Mouse (Mus musculus) left cerebral cortex, postnatal 36 days (tissue): Measurements from ENCODE around the gene Rbms3. TPM values are rescaled to one million over a fixed set of nuclear protein-coding genes. Genes with fewer than 3 reads are reported as not detected.

ENCODE experiments used
- DNase-seq, 2 experiments: peaks; one replicate each; pipeline ENCODE4 v3.0.0; 2021 to 2022; ENCODE audit warnings: low spot score in 2 of 2, mixed read lengths in 1 of 2
- intact Hi-C: fragments of 180-260 bp; cut with DNase I; formaldehyde crosslinking; loops from one replicate; pipeline ENCODE4 v1.15.1; 2025
- total RNA-seq, 2 experiments: library from RNA; stranded (reverse); gene quantifications; 2 replicates each; pipeline ENCODE4 v1.2.3; 2021

Gene Rbms3
- total RNA-seq, 2 experiments from 2014 or later = 10.1 to 14.6 TPM

DNA sequence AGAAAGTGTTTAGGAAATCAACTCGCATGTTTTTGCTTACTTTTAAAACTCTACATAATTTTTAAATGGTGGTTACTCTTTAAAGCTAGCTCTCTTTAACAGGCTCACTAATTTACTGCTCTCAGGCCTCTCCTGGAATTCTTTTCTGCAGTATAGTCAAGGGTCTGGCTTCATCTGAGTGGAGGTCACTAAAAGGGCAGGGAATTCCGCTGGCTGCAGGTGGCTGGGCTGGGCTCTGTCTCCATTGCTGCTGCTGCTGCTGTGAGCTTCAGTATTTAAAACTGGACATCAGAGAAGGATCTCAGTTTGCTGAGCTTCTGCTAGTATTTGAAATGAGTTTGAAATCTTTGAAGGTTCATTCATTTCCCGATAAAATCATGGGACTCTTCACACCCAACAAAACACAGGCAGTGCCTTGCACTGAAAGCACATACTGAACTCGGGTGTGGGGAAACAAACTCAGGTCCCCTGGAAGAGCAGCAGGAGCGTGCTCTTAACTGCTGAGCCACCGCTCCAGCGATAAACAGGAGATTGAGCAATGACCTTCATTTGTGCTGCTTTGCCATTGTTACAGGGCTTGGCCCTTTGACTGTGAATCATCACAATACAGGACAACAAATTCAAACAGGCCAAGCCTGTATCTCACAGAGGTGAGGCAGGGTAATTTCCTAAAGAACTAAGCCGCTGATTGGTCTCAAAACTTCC lies 990.0 kb downstream of the Rbms3 start:
- no peak for DNase-seq
- intact Hi-C loops = no loop called here

DNA sequence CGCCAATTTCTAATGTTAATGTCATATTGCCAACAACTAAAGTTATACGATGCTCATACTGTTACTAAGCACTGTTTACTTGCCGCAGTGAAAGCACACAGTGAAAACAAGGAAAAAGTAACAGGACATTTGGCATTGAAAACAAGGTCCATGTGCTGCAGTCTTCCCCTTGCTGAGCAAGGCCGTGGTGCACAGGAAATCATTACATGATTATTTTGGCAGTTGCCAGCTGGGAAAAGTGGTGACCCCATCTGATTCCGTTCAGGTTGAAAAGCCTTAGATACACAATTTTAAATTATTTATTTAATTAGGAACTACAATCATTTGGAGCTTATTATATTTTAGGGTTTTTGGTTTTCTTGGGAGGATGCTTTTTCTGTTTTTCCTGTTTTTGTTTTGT lies 995.9 kb downstream of the Rbms3 start:
- DNase-seq = no peak
- intact Hi-C loops = no loop called here

DNA sequence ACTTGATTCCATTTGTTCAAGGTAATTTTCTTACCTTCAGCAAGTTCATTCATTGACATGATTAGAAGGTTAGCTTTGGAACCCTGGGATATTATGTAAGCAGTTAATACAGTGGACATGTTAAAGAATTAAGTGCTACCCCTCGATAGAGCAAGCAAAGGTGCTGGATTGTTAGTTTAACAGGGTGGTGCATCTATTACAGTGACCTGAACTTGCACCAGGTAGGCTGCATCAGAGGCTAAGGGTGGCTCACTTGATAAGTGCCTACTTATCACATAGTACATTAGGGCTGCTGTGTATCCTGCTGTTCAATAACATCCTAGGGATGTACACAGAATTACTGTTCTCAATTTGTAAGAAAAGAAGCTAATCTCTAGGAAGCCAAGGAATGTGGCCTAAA lies 996.6 kb downstream of the Rbms3 start:
- intact Hi-C loops = no loop called here
- DNase-seq = no peak

DNA sequence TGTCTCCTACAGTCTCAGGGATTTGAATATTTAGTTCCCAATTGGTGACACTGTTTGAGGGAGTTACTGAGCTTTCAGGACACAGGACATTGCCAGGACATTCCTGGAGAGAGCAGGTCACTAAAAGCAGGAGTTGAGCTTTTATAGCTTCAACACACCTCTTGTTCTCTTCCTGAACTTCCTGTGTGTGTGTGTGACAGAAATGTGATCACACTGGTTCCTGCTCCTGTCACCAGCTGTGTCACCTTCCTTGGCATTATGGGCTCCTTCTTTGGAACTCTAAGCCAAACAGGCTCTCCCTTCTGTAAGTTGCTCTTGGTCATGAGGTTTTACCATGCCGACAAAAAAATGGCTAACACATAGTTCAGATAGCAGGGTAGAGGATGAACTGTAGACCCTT lies 997.9 kb downstream of the Rbms3 start:
- no peak for DNase-seq
- intact Hi-C loops = no loop called here

DNA sequence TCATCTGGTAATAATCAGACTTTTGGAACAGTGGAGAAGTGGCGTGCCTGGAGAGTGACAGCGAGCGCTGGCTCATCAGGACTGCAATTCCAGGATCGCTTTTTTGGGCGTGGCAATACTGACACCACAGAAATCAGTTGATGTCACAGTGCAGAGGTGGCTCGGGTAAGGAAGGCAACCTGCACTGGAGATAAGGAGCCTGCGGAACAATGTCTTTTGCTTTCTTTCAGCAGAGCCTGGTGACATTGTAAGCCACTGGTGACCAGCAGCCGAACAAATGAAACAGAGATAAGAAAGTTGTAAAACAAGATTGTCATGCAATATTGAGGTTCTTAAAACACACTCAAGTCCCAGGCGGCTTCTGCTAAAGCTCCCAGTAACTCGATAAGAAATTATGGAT lies 998.9 kb downstream of the Rbms3 start:
- intact Hi-C loops = no loop called here
- no peak for DNase-seq

DNA sequence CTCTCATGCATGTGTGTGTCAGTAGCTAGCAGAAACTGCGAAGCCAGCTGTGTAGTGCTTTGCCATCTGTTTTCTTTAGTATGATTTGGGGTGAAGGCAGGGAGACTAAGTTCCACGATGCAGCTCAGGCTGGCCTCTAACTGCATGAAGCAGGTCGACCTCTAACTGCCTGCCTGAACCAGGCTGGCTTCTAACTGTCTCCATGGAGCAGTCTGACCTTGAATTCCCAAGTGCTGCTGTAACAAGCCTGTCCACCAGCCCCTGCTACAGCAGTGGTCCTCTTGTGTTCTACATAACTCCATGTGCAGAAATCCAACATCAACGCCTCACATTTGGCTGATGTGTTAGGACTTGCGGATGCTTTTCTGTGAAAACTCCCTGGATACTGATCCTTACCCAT lies 1009.3 kb downstream of the Rbms3 start:
- intact Hi-C loops = no loop called here
- DNase-seq = peak; percentile 7 to 10

DNA sequence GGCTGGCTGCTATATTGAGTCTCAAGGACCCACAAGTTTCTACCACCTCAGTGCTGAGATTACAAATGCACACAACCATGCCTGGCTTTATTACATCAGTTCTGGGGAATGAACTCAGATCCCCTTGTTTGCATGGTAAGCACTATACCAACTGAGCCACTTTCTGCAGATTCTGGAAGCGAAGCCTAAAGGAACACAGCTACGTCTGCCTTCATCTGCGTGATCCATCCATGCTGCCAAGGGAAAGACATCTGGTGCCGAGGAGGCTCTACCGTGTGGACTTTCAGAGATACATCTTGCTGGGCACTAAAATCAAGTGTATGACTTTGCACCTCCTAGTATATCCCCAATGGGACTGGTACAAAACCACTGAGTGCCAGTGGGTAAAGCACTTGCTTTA lies 1010.8 kb downstream of the Rbms3 start:
- intact Hi-C loops = no loop called here

DNA sequence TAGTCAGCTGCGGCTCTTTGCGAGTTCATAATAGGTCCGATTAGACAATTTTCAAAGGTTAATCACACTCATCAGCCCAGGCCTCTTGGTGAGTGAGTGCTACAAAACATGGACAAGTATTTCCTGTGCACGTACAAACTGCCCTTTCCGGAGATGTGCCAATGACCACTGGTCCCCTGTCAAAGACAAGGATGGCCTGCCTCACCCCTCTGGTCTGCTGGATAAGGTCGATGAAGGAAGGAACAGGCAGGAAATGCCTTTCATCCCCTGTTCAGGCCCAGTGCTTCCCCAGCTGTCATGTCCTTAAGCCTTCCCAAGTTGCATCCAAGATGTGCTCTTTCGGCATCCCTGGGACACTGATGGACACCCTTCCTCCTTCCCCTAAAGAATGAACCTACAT lies 1016.4 kb downstream of the Rbms3 start:
- intact Hi-C loops = no loop called here
- no peak for DNase-seq

More for the DNA sequence above, 1010.8 kb downstream of the Rbms3 start:
- DNase-seq = peak in 1 of 2 experiments; percentile 10

DNA sequence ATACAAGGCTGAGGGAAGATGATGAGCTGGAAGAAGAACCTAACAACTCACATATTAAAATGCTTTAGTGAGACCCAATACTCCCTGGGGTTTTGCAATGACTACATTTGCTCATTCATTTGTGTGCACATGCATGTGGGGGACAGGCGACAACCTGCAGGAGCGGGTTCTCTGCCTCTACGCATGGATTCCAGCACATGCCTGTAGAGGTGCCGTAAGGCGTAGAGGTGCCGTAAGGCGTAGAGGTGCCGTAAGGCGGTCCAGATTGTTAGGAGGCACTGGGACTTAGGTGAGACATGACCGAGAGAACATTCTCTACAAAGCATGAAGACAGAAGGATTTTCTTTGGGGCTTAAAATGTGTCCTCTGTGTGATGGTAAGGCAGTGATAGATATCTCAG lies 1033.7 kb downstream of the Rbms3 start:
- intact Hi-C loops = no loop called here
- DNase-seq = no peak

DNA sequence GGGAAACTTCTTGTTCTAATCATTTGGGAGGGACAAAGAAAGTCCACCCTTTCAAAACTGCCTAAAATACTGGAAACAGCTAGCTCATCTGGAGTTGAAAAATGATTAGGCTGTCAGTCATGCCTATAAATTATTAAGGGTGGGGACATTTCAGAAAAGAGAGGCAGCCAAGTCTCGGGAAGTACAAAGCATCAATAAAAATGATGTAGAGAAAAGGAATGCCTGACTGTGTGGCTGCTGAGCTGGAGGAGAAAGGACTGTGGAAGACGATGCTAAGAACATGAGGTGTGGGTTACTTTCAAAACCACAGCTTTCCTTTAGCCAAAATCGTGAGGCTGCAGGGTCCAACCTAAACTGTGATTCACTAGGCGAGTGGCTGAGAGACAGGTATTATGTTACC lies 1037.2 kb downstream of the Rbms3 start:
- intact Hi-C loops = no loop called here

DNA sequence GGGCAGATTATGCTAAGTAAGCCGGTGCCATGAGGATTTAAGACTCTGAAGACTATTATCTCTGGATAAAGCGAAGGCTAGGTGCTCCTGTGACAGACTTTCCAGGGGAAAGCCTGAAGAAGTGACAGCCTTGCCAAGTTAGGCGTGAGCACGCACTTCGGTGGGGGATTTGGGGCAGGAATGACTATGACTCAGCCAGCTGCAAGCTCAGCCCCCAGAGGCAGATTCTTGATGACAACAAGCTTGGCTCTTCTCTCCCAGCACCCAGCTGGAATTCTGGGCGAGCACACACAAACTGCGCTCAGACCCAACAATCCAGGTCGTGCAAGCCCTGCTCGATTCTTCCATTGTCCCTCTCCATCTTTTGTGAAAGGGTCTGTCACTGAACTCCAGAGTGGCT lies 1038.6 kb downstream of the Rbms3 start:
- intact Hi-C loops = no loop called here
- peak; percentile 15 to 23 for DNase-seq

More for the DNA sequence above, 1037.2 kb downstream of the Rbms3 start:
- DNase-seq = no peak

DNA sequence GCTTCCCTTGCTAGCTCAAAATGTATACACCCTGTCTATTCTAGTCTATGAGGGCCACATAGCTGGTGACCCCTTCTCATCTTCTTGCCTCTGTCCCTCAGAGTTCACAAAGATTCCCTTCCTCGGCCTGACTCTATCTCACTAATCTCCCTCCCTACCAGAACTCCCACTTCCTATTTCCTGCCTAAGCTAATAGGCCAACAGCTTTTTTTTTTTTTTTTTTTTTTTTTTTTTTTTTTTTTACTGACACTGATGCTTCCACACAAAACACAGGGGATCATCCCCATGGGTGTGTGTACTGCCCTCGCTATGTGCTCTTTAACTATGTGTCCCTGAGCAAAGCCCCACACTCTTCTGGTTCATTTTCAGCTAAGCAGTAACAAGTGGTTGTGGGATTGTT lies 1060.0 kb downstream of the Rbms3 start:
- DNase-seq = no peak
- intact Hi-C loops = no loop called here

DNA sequence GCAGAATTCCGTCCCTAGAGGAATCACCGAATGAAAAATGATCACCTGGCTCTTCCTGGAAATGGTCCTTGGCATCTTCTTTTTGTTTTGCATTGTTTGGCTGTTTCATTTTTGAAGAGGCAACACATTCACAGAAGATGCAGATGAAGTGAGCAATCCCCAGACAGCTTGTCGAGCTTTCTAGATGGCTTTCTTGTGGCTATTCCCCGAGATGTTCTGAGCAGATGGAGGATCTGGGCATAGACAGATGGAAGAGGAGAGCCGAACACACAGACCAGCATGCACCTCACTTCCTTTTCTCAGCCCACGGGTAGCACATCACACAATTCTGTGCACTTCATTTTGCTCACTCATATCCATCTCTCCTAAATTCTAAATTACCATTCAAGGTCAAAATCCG lies 1063.0 kb downstream of the Rbms3 start:
- peak in 1 of 2 experiments; percentile 18 for DNase-seq
- intact Hi-C loops = no loop called here

DNA sequence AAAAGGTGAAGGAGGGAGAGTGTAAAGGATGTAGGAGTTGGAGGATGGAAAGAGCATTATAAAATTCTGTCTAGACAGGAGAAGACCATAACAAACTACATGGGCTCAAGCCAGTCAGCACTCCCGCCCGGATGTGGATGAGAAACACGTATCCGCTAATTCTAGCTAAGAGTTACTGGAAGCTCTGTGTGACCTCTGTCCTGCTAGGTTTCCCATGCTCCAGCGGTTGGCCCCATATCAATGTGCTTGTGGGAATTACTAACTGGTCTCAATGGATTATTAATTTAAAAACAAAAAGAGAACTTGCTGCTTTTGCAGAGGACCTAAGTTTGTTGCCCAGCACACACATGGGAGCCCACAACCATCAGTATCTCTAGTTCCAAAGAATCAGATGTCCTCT lies 1071.9 kb downstream of the Rbms3 start:
- no peak for DNase-seq
- intact Hi-C loops = no loop called here

DNA sequence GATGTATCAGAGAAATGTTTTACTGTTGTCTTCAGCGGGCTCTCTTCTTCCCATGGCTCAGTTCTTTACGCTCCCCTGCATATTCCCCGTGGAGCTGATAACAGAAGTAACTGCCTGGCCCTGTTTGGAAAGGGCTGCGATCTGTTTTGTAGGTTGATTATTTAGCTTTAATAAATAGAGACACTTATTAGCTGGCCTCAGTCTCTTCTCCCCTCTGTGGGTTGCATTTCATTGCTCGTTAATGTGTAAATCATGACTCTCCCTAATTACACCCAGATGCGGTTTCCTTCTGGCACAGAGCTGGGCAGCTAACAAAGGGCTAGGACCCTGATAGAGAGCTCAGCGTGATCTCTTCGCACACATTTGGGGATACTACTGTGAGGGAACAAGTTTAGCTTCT lies 1073.1 kb downstream of the Rbms3 start:
- intact Hi-C loops = no loop called here
- no peak for DNase-seq

DNA sequence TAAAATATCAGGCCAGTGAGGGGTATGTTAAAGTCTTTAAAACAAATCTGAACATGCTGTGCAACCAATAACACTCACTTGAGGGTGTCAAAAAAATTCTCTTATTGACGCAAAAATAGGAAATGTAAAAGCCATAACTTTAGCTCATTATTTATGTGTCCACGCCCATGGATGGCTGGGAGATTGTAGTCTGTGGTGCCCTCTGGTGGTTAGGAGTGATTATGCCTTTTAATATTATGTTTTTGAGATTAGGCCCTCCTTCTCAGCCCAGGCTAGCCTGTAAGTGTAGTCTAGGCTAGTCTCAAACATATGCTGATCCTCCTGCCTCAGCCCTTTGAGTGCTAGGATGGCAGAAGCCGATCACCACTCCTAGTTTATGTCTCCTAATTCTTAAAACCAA lies 1076.5 kb downstream of the Rbms3 start:
- no peak for DNase-seq
- intact Hi-C loops = loop anchor here (2.0 to 5.0 kb wide), 2 partner anchors 126 to 491 kb away; no protein-coding TSS in a partner anchor

DNA sequence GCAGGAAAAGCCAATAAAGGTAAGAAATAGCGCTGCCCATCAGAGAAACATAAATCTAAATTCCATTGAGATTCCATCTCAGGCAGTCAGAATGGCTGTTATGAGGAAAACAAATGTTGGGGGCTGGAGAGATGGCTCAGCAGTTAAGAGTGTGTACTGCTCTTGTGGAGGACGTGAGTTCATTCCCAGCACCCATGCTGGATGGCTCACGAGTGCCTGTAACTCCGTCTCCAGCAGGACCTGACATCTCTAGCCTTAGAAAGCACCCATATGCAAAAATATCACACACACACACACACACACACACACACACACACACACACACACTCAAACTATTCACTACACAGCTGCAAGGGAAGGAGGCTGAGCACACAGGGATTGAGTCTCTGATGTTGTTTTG lies 1083.6 kb downstream of the Rbms3 start:
- DNase-seq = no peak
- intact Hi-C loops = no loop called here

DNA sequence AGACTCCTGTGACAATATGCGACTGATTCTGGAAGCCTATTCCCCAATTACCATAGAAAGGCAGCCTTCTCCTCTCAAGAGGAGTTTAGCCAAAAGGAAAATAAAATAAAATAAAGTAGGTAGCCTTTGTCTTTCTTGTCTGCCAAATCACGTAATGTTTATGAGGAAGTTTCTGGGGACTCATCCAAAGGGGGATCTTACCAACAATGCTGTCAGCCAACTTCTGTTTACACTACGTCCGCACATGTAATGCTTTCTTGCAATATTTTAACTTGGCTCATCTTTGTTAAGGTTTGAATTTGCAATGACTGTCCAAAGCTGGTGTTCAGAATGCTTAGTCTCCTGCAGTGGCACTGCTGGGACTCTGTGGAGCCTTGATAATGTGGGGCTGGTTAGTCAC lies 1086.9 kb downstream of the Rbms3 start:
- no peak for DNase-seq
- intact Hi-C loops = no loop called here

DNA sequence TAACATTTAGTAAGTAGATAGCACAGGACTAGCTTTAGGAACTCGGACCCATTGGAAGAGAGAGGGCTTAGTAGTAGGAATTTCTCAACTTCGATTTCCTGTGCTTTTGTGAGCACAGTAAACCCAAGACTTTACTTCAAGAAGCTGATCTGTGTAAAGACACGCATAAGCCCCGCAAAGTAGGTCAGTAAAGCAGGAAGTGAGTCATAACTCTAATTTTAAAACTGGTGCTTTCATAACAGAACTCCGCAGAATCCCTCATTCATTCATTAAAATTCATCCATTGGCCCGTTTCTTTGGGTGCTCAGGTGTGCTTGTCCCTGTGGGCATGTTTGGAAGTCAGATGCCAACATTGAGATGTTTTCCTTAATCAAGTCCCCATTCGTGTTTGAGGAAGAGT lies 1087.7 kb downstream of the Rbms3 start:
- intact Hi-C loops = no loop called here
- DNase-seq = no peak

DNA sequence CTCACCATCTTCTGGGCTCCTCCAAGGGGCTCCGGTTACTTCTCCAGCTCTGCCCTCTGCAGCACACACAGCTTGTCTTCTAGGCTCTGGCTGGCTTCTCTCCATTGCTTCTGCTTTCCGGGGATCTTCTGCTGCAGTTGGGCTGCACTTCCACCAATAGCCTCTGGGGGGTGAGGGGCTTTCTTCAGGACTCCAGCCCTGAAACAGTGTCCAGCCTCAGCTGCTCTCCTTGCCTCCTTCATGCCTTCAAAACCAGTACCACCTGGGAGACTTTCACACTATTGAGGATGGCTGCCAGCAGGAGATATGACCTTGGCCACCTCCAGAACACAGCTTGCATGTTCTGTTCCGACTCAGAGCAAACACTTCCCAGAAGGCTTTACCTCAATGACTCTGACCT lies 1094.0 kb downstream of the Rbms3 start:
- intact Hi-C loops = no loop called here

DNA sequence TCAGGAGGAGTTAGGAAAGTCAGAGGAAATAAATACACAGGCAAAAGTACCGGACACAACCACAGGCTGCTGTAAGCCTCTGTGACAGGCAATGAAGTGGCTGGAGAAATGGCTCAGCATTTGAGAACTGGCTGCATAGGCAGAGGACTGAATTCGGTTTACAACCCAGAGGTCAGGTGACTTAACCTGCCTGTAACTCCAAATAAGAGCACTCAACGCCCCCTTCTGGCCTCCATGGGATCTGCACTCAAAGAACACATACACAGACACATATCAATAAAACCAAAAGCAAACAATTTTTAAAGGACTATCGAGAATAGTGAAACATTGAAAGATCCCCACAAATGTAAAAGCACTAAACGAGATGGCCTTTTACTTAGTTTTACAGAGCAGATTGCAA lies 1096.3 kb downstream of the Rbms3 start:
- no peak for DNase-seq
- intact Hi-C loops = no loop called here

More for the DNA sequence above, 1094.0 kb downstream of the Rbms3 start:
- no peak for DNase-seq

DNA sequence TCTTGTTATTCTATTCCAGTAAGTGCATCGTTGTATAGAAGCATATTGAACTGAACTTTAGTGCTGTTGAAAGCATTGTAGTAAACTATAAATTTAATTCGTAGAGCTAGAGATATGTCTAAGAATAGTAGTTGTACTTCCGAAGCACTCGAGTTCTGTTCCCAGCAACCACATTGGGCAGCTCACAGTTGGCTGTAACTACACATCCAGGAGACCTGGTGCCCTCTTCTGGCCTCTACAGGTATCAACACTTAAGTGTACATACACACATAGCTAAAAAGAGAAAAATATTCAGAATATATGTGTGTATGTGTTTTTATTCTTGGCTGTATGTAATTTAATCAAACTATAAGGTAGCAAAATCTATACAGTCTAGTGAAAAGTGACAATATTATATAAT lies 1098.6 kb downstream of the Rbms3 start:
- no peak for DNase-seq
- intact Hi-C loops = no loop called here
